Mouse (Mus musculus) kidney, adult 2 months (tissue): Measurements from ENCODE around the gene Ctc1.

ENCODE experiments used
- CTCF ChIP-seq: fragments of 200-500 bp; conservative IDR thresholded peaks from 2 replicates; pipeline ENCODE4 v1.5.1; 2011; ENCODE audit warnings: low read depth, mild to moderate bottlenecking, control low read depth, low read length, moderate library complexity, mixed read lengths; ENCODE audit not compliant: insufficient read depth, insufficient read length
- POLR2A ChIP-seq: fragments of 200-500 bp; IDR thresholded peaks from one replicate; pipeline ENCODE4 v1.6.1; 2011; ENCODE audit warnings: low read depth, low read length, control low read depth

- TF ChIP-seq POLR2A: no peak
- no peak for TF ChIP-seq CTCF
Measured at GRCm38 (mm10) chr11:69034585-69034984, 18.9 kb downstream of the Ctc1 start.
